ENCODE assay signal across 8 mouse cellular contexts in the genomic region with DNA sequence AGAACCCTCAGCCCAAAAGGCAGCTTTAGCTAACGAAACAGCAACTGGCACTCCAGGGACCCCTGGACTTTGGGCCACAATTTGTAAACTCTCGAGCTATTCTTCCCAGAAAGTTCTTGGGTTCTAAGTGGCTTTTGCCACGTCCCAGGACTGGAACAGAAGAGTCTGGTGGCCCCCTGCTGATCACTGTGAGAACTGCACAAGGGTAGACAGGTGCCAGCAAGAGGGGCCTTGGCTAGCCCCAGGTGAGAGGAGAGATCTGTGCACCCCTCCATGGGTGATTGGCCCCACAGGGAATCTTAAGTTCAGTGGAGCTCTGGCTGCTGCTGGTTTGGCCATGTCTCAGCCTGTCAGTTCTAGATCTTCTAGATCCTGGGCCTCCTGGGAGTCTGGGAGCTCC. TPM values are rescaled to one million over a fixed set of nuclear protein-coding genes. Genes with fewer than 3 reads are reported as not detected.
A peak's percentile ranks its signal among the peaks of the same experiment; 100 is the strongest.
DNase-seq lines count a peak whose midpoint lies in the region; ATAC-seq and TF ChIP-seq lines count a peak whose summit lies in the region.

No protein-coding gene starts in this region.

- no peaks in the 10 kb centered on the region for H3K27me3 ChIP-seq in kidney, embryonic 14.5 days (ENCODE audit: control insufficient read depth, insufficient read depth, low read length)
- H3K27me3 ChIP-seq in liver, adult 2 months (ENCODE audit: control insufficient read depth, insufficient read depth, low read length) = no peaks in the 10 kb centered on the region
- H3K27me3 ChIP-seq in neural tube, embryonic 13.5 days = no peaks in the 10 kb centered on the region

- no peaks in the 10 kb centered on the region for H3K9me3 ChIP-seq in kidney, embryonic 14.5 days (ENCODE audit: control insufficient read depth, low read length)
- H3K9me3 ChIP-seq in neural tube, embryonic 13.5 days = no peaks in the 10 kb centered on the region

- peak; percentile 81 for DNase-seq in kidney, adult 18-20 months
- peak; percentile 46 for DNase-seq in c-Kit-positive CD71-positive TER-119-negative erythroid progenitor cells, embryonic 14.5 days (ENCODE audit: low read depth)
- peak; percentile 72 for DNase-seq in induced T-regulatory cell, adult 2 months (ENCODE audit: low read depth)
- peak; percentile 42 for DNase-seq in liver, adult 2 months (ENCODE audit: extremely low read depth, low read depth, low spot score)
- peak; percentile 25 for DNase-seq in testis, postnatal 14 days (ENCODE audit: low spot score)

- H3K4me2 ChIP-seq in kidney, embryonic 14.5 days (replicated peaks; ENCODE audit: low read depth, low read length) = no peak overlapping the region
- H3K4me2 ChIP-seq in neural tube, embryonic 13.5 days = no peak overlapping the region

- TF ChIP-seq CTCF in liver, adult 2 months (IDR thresholded peaks at IDR 0.05; ENCODE audit: low read depth, low read length) = peak; percentile 83

- H3K9ac ChIP-seq in kidney, embryonic 14.5 days (ENCODE audit: low read depth, low read length) = no peak overlapping the region
- H3K9ac ChIP-seq in liver, adult 2 months (ENCODE audit: low read depth, low read length) = no peak overlapping the region
- H3K9ac ChIP-seq in neural tube, embryonic 13.5 days = no peak overlapping the region

- no peak overlapping the region for H3K4me3 ChIP-seq in kidney, embryonic 14.5 days (ENCODE audit: low read length)
- H3K4me3 ChIP-seq in liver, adult 2 months (ENCODE audit: insufficient read depth, low read depth, low read length) = no peak overlapping the region
- no peak overlapping the region for H3K4me3 ChIP-seq in neural tube, embryonic 13.5 days

- H3K27ac ChIP-seq in kidney, embryonic 14.5 days (ENCODE audit: low read depth, low read length) = no peak overlapping the region
- H3K27ac ChIP-seq in liver, adult 2 months (replicated peaks; ENCODE audit: insufficient read depth, low read depth, low read length) = no peak overlapping the region
- no peak overlapping the region for H3K27ac ChIP-seq in neural tube, embryonic 13.5 days (replicated peaks)

- no peaks in the 10 kb centered on the region for H3K79me2 ChIP-seq in liver, adult 2 months (ENCODE audit: control insufficient read depth, insufficient read depth, low read length)

- no peak for ATAC-seq in kidney, embryonic 14.5 days (ENCODE audit: low FRiP score, low TSS enrichment)
- 0 out of 2 replicates have a peak, but pooled peaks have one; percentile 36 for ATAC-seq in frontal cortex, adult (ENCODE audit: low TSS enrichment)
- peak; percentile 41; the same call in 1 of the 2 replicates for ATAC-seq in neural tube, embryonic 13.5 days (ENCODE audit: low read depth)

- 0 out of 2 replicates have a peak, but pooled peaks cover 4% of the 10 kb centered on the region for H3K36me3 ChIP-seq in kidney, embryonic 14.5 days (ENCODE audit: control insufficient read depth, insufficient read depth, low read length)
- no peaks in the 10 kb centered on the region for H3K36me3 ChIP-seq in liver, adult 2 months (ENCODE audit: control insufficient read depth, insufficient read depth, low read length)
- H3K36me3 ChIP-seq in neural tube, embryonic 13.5 days = 0 out of 2 replicates have a peak, but pooled peaks cover 6% of the 10 kb centered on the region

- TF ChIP-seq POLR2A in liver, adult 2 months (IDR thresholded peaks at IDR 0.05; ENCODE audit: extremely low read depth, insufficient read depth, low read length) = no peak

- WGBS in kidney, embryonic 14.5 days = 18% methylated on average over 3 of the region's 3 CpGs
- WGBS in liver, adult 2 months = 9% methylated on average over 3 of the region's 3 CpGs
- WGBS in neural tube, embryonic 13.5 days = 18% methylated on average over 3 of the region's 3 CpGs

- peaks cover 21% of the 10 kb centered on the region for H3K4me1 ChIP-seq in kidney, embryonic 14.5 days (ENCODE audit: control insufficient read depth, insufficient read depth, low read length)
- H3K4me1 ChIP-seq in liver, adult 2 months (ENCODE audit: control insufficient read depth, insufficient read depth, low read length) = no peaks in the 10 kb centered on the region
- H3K4me1 ChIP-seq in neural tube, embryonic 13.5 days (replicated peaks) = peaks cover 22% of the 10 kb centered on the region

RNA-seq across cellular contexts. Expression of a gene that starts 48.6 kb away (rescaled TPM):
- polyA plus RNA-seq in kidney, embryonic 14.5 days (2014; fragmentation: Nextera tagmentation; extraction: Ambion mirVana) = not detected in 2 replicates
- total RNA-seq in liver, adult 2 months (2014; rRNA removed) = not detected in 2 replicates
- polyA plus RNA-seq in liver, adult 2 months (2012; rRNA removed) = not detected in 2 replicates
- not detected in 2 replicates for polyA plus RNA-seq in neural tube, embryonic 13.5 days (2015; fragmentation: Nextera tagmentation; extraction: Ambion mirVana)

Comparison
In these comparisons a context has a peak if more than half of its experiments do, and no peak if none do; other contexts are left out.
1. DNase-seq: peak in every context shown above with its lines; median percentile 81 in kidney, adult 18-20 months; 72 in induced T-regulatory cell, adult 2 months; 46 in c-Kit-positive CD71-positive TER-119-negative erythroid progenitor cells, embryonic 14.5 days; 42 in liver, adult 2 months; 25 in testis, postnatal 14 days.